Mouse (Mus musculus) embryonic facial prominence, embryonic 15.5 days (tissue): ENCODE measurements around the gene Mettl16. TPM values are rescaled to one million over a fixed set of nuclear protein-coding genes. Genes with fewer than 3 reads are reported as not detected.
"Not testable (repeated sequence)": the region's sequence is repeated elsewhere in the genome, so short reads cannot be mapped to it uniquely, and the experiment has no call there.

Experiments
- ATAC-seq: fragments of 200-750 bp; cut with Nextera tagmentation; 2 replicates; pipeline ENCODE4 v1.8.0; 2017; ENCODE audit warnings: low read depth, moderate TSS enrichment; ENCODE audit not compliant: insufficient number of reproducible peaks, low FRiP score, low TSS enrichment
- H3K27ac ChIP-seq: fragments of 300-500 bp; sonication (generic); replicated peaks from 2 replicates; pipeline ENCODE4 v1.5.1; 2015; ENCODE audit warnings: mild to moderate bottlenecking, inconsistent platforms
- H3K27me3 ChIP-seq: fragments of 300-500 bp; sonication (generic); 2 replicates; pipeline ENCODE4 v1.6.1; 2015; ENCODE audit warnings: inconsistent platforms
- H3K36me3 ChIP-seq: fragments of 300-500 bp; sonication (generic); 2 replicates; pipeline ENCODE4 v1.6.1; 2015; ENCODE audit warnings: mild to moderate bottlenecking, inconsistent platforms
- H3K4me1 ChIP-seq: fragments of 300-500 bp; sonication (generic); 2 replicates; pipeline ENCODE4 v1.6.1; 2015; ENCODE audit warnings: inconsistent platforms
- H3K4me2 ChIP-seq: fragments of 300-500 bp; sonication (generic); replicated peaks from 2 replicates; pipeline ENCODE4 v1.6.1; 2015; ENCODE audit warnings: mild to moderate bottlenecking, inconsistent platforms
- H3K4me3 ChIP-seq: fragments of 300-500 bp; sonication (generic); replicated peaks from 2 replicates; pipeline ENCODE4 v1.5.1; 2015; ENCODE audit warnings: mild to moderate bottlenecking, inconsistent platforms
- H3K9ac ChIP-seq: fragments of 300-500 bp; sonication (generic); 2 replicates; pipeline ENCODE4 v1.6.1; 2015; ENCODE audit warnings: inconsistent platforms
- H3K9me3 ChIP-seq: fragments of 300-500 bp; sonication (generic); replicated peaks from 2 replicates; pipeline ENCODE4 v1.6.1; 2016; ENCODE audit warnings: inconsistent platforms
- WGBS: fragments of 180-500 bp; shearing (Covaris S2); methylation state at CpG from one replicate; pipeline ENCODE4 v1.1.7; 2015; 5-methylcytosine and 5-hydroxymethylcytosine counted together
- polyA plus RNA-seq: library from polyadenylated mRNA; unstranded; fragments of >200 nt; fragmentation: Nextera tagmentation; extraction: Ambion mirVana; gene quantifications from 2 replicates; pipeline ENCODE4 v1.2.1, GENCODE M21; 2015

The Mettl16 gene
- polyA plus RNA-seq, 1 experiment from 2014 or later, result 45.8 TPM

GRCm38 (mm10) chr11:74792874-74793273, 22.2 kb downstream of the Mettl16 start:
- Histone ChIP-seq H3K4me1 (no peaks in the 10 kb centered on the region), H3K27ac (no peak overlapping the region), H3K27me3 (no peaks in the 10 kb centered on the region), H3K4me2 (no peak overlapping the region), H3K36me3 (peaks cover 73% of the 10 kb centered on the region), H3K4me3 (no peak overlapping the region), H3K9ac (no peak overlapping the region), H3K9me3 (no peaks in the 10 kb centered on the region)
- 92% methylated on average over 4 of the region's 4 CpGs for WGBS
- no peak for ATAC-seq

- H3K27ac ChIP-seq, result no peak overlapping the region
- no peak overlapping the region for H3K4me3 ChIP-seq
- 84% methylated on average over 4 of the region's 4 CpGs for WGBS
- no peaks in the 10 kb centered on the region for H3K4me1 ChIP-seq
- H3K9me3 ChIP-seq, result no peaks in the 10 kb centered on the region
- H3K36me3 ChIP-seq, result peaks cover 61% of the 10 kb centered on the region
- no peaks in the 10 kb centered on the region for H3K27me3 ChIP-seq
- H3K9ac ChIP-seq, result no peak overlapping the region
- no peak overlapping the region for H3K4me2 ChIP-seq
- no peak for ATAC-seq
These were observed 30.0 kb downstream of the Mettl16 start for GRCm38 (mm10) chr11:74800658-74801057.

GRCm38 (mm10) chr11:74804081-74804627, 33.5 kb downstream of the Mettl16 start:
- WGBS, result 68% methylated on average over 3 of the region's 3 CpGs
- no peak for ATAC-seq
- Histone ChIP-seq H3K9ac (no peak overlapping the region), H3K4me1 (no peaks in the 10 kb centered on the region), H3K9me3 (no peaks in the 10 kb centered on the region), H3K36me3 (peaks cover 67% of the 10 kb centered on the region), H3K4me3 (no peak overlapping the region), H3K27me3 (no peaks in the 10 kb centered on the region), H3K4me2 (no peak overlapping the region), H3K27ac (no peak overlapping the region)

GRCm38 (mm10) chr11:74807246-74807882, 36.7 kb downstream of the Mettl16 start:
- no peak overlapping the region for H3K4me3 ChIP-seq
- no peaks in the 10 kb centered on the region for H3K27me3 ChIP-seq
- 80% methylated on average over 6 of the region's 6 CpGs for WGBS
- no peak overlapping the region for H3K27ac ChIP-seq
- H3K9ac ChIP-seq, result no peak overlapping the region
- H3K36me3 ChIP-seq, result peaks cover 71% of the 10 kb centered on the region
- H3K9me3 ChIP-seq, result no peaks in the 10 kb centered on the region
- H3K4me1 ChIP-seq, result no peaks in the 10 kb centered on the region
- H3K4me2 ChIP-seq, result no peak overlapping the region
- ATAC-seq, result no peak

GRCm38 (mm10) chr11:74808251-74808853, 37.7 kb downstream of the Mettl16 start:
- no peak for ATAC-seq
- no peak overlapping the region for H3K9ac ChIP-seq
- H3K36me3 ChIP-seq, result peaks cover 69% of the 10 kb centered on the region
- no peaks in the 10 kb centered on the region for H3K4me1 ChIP-seq
- 90% methylated on average over 6 of the region's 6 CpGs for WGBS
- H3K4me2 ChIP-seq, result no peak overlapping the region
- H3K27ac ChIP-seq, result no peak overlapping the region
- no peaks in the 10 kb centered on the region for H3K9me3 ChIP-seq
- no peak overlapping the region for H3K4me3 ChIP-seq
- no peaks in the 10 kb centered on the region for H3K27me3 ChIP-seq

GRCm38 (mm10) chr11:74810134-74810533, 39.5 kb downstream of the Mettl16 start:
- no peak for ATAC-seq
- Histone ChIP-seq H3K36me3 (peaks cover 60% of the 10 kb centered on the region), H3K4me1 (no peaks in the 10 kb centered on the region), H3K4me3 (no peak overlapping the region), H3K27me3 (no peaks in the 10 kb centered on the region), H3K27ac (no peak overlapping the region), H3K9ac (no peak overlapping the region), H3K4me2 (no peak overlapping the region), H3K9me3 (no peaks in the 10 kb centered on the region)

GRCm38 (mm10) chr11:74811027-74811426, 40.4 kb downstream of the Mettl16 start:
- not testable (repeated sequence) for H3K9me3 ChIP-seq, H3K4me2 ChIP-seq, H3K27ac ChIP-seq, H3K9ac ChIP-seq, H3K27me3 ChIP-seq, H3K4me3 ChIP-seq, ATAC-seq, H3K4me1 ChIP-seq
- WGBS, result 92% methylated on average over 3 of the region's 3 CpGs
- H3K36me3 ChIP-seq, result peaks cover 54% of the 10 kb centered on the region

GRCm38 (mm10) chr11:74811538-74811937, 40.9 kb downstream of the Mettl16 start:
- Histone ChIP-seq H3K27me3 (no peaks in the 10 kb centered on the region), H3K4me1 (no peaks in the 10 kb centered on the region), H3K9me3 (no peaks in the 10 kb centered on the region), H3K4me3 (no peak overlapping the region), H3K36me3 (peaks cover 51% of the 10 kb centered on the region), H3K9ac (no peak overlapping the region), H3K4me2 (no peak overlapping the region), H3K27ac (no peak overlapping the region)
- no peak for ATAC-seq
- 88% methylated on average over 5 of the region's 5 CpGs for WGBS

- peaks cover 46% of the 10 kb centered on the region for H3K36me3 ChIP-seq
These were observed 45.2 kb downstream of the Mettl16 start for GRCm38 (mm10) chr11:74815795-74816194.

GRCm38 (mm10) chr11:74820921-74821320, 50.3 kb downstream of the Mettl16 start:
- no peaks in the 10 kb centered on the region for H3K4me1 ChIP-seq
- no peaks in the 10 kb centered on the region for H3K27me3 ChIP-seq
- WGBS, result 63% methylated on average over 1 of the region's 1 CpGs
- H3K9me3 ChIP-seq, result no peaks in the 10 kb centered on the region
- no peak overlapping the region for H3K27ac ChIP-seq
- H3K9ac ChIP-seq, result no peak overlapping the region
- no peak for ATAC-seq
- H3K36me3 ChIP-seq, result peaks cover 30% of the 10 kb centered on the region
- no peak overlapping the region for H3K4me3 ChIP-seq
- H3K4me2 ChIP-seq, result no peak overlapping the region

More at GRCm38 (mm10) chr11:74815795-74816194, 45.2 kb downstream of the Mettl16 start:
- H3K4me2 ChIP-seq, result no peak overlapping the region
- no peak overlapping the region for H3K9ac ChIP-seq
- ATAC-seq, result no peak
- H3K4me3 ChIP-seq, result no peak overlapping the region
- no peak overlapping the region for H3K27ac ChIP-seq
- H3K27me3 ChIP-seq, result no peaks in the 10 kb centered on the region
- H3K9me3 ChIP-seq, result no peaks in the 10 kb centered on the region
- H3K4me1 ChIP-seq, result no peaks in the 10 kb centered on the region

- 23% methylated on average over 1 of the region's 1 CpGs for WGBS
These were observed 50.8 kb downstream of the Mettl16 start for GRCm38 (mm10) chr11:74821463-74821862.

More at GRCm38 (mm10) chr11:74821463-74821862, 50.8 kb downstream of the Mettl16 start:
- Histone ChIP-seq H3K27ac (no peak overlapping the region), H3K27me3 (no peaks in the 10 kb centered on the region), H3K4me2 (no peak overlapping the region), H3K36me3 (peaks cover 29% of the 10 kb centered on the region), H3K4me1 (no peaks in the 10 kb centered on the region), H3K4me3 (no peak overlapping the region), H3K9ac (no peak overlapping the region), H3K9me3 (no peaks in the 10 kb centered on the region)
- no peak for ATAC-seq
